Mouse (Mus musculus): ENCODE data around the gene Myt1. TPM values are rescaled to one million over a fixed set of nuclear protein-coding genes. Genes with fewer than 3 reads are reported as not detected.
A peak's percentile ranks its signal among the peaks of the same experiment; 100 is the strongest.
"Not testable (repeated sequence)": the region's sequence is repeated elsewhere in the genome, so short reads cannot be mapped to it uniquely, and the experiment has no call there.

The Myt1 gene
- polyA plus RNA-seq, 1 experiment from 2014 or later: 14.8 TPM

GRCm38 (mm10) chr2:181781421-181781820, 18.3 kb downstream of the Myt1 start:
- Histone ChIP-seq H3K36me3 (0 out of 2 replicates have a peak, but pooled peaks cover 6% of the 10 kb centered on the region), H3K4me2 (no peak overlapping the region), H3K4me1 (replicated peaks) (peaks cover 9% of the 10 kb centered on the region), H3K27ac (replicated peaks) (peak overlapping the region; percentile 66), H3K9ac (no peak overlapping the region), H3K9me3 (no peaks in the 10 kb centered on the region), H3K4me3 (no peak overlapping the region), H3K27me3 (no peaks in the 10 kb centered on the region)
- ATAC-seq (ENCODE audit: low FRiP score, low read depth): 0 out of 2 replicates have a peak, but pooled peaks have one; percentile 42
- WGBS: 8% methylated on average over 1 of the region's 1 CpGs

- Histone ChIP-seq H3K4me3 (no peak overlapping the region), H3K9ac (no peak overlapping the region), H3K36me3 (peaks cover 23% of the 10 kb centered on the region; the same call in 1 of the 2 replicates), H3K27ac (replicated peaks) (no peak overlapping the region), H3K27me3 (no peaks in the 10 kb centered on the region), H3K4me1 (replicated peaks) (no peaks in the 10 kb centered on the region), H3K9me3 (no peaks in the 10 kb centered on the region), H3K4me2 (no peak overlapping the region)
- ATAC-seq (ENCODE audit: low FRiP score, low read depth): no peak
- 43% methylated on average over 5 of the region's 5 CpGs for WGBS
Observed at GRCm38 (mm10) chr2:181787852-181788251, 24.7 kb downstream of the Myt1 start.

DNA sequence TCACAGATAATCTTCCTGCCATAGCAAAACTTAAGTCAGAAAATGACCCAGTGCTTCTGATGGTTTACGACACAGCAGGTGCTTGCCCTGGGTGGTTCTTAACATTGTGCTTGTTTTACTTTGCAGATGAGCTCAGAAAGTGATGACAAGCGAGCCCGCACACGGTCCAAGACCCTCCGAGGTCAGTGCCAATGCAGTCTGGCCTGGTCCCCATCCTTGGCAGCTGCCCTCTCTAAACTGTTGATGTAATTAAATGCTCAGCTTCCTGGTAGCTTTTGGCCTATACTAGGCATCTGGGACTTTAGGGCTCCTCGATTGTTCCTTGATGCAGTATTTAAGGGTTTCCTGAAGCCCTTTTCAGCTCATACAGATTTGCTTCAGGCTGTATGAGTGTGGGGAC, 26.3 kb downstream of the Myt1 start:
- WGBS: 77% methylated on average over 6 of the region's 6 CpGs
- peaks cover 17% of the 10 kb centered on the region; the same call in 1 of the 2 replicates for H3K36me3 ChIP-seq
- no peak overlapping the region for H3K4me2 ChIP-seq
- no peaks in the 10 kb centered on the region for H3K4me1 ChIP-seq (replicated peaks)
- H3K4me3 ChIP-seq: no peak overlapping the region
- no peaks in the 10 kb centered on the region for H3K9me3 ChIP-seq
- no peak overlapping the region for H3K9ac ChIP-seq
- no peak for ATAC-seq (ENCODE audit: low FRiP score, low read depth)
- H3K27me3 ChIP-seq: no peaks in the 10 kb centered on the region
- H3K27ac ChIP-seq (replicated peaks): no peak overlapping the region

- H3K36me3 ChIP-seq: peaks cover 29% of the 10 kb centered on the region
Observed at GRCm38 (mm10) chr2:181793186-181793585, 30.1 kb downstream of the Myt1 start.

DNA sequence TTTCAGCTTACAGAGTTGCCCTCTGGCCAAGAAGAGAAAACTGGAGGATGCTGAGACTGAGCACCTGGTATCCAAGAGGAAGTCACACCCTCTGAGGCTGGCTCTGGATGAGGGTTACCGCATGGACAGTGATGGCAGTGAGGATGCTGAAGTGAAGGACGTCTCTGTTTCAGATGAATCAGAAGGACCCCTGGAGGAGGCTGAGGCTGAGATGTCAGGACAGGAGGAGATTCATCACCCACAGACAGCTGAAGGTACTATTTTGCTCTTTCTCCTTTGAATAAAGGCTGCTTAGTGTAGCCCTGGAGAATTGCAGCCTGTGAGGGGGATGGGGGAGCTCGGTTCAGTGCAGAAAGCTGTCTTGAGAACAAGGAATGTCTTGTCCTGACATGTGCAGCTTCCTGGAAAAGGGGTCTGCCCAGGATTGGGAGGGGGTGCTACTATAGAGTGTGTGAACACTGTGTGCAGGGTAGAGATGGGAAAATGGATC, 32.6 kb downstream of the Myt1 start:
- Histone ChIP-seq H3K27me3 (no peaks in the 10 kb centered on the region), H3K9me3 (no peaks in the 10 kb centered on the region), H3K4me1 (replicated peaks) (no peaks in the 10 kb centered on the region), H3K27ac (replicated peaks) (no peak overlapping the region), H3K9ac (no peak overlapping the region), H3K4me2 (no peak overlapping the region), H3K36me3 (peaks cover 19% of the 10 kb centered on the region), H3K4me3 (no peak overlapping the region)
- WGBS: 53% methylated on average over 3 of the region's 3 CpGs
- peak; percentile 66; the same call in 1 of the 2 replicates for ATAC-seq (ENCODE audit: low FRiP score, low read depth)

More at GRCm38 (mm10) chr2:181793186-181793585, 30.1 kb downstream of the Myt1 start:
- not testable (repeated sequence) for H3K4me3 ChIP-seq; H3K9ac ChIP-seq; H3K27ac ChIP-seq (replicated peaks); ATAC-seq (ENCODE audit: low FRiP score, low read depth); H3K9me3 ChIP-seq; H3K4me2 ChIP-seq; H3K27me3 ChIP-seq; H3K4me1 ChIP-seq (replicated peaks)
- WGBS: 89% methylated on average over 8 of the region's 8 CpGs

DNA sequence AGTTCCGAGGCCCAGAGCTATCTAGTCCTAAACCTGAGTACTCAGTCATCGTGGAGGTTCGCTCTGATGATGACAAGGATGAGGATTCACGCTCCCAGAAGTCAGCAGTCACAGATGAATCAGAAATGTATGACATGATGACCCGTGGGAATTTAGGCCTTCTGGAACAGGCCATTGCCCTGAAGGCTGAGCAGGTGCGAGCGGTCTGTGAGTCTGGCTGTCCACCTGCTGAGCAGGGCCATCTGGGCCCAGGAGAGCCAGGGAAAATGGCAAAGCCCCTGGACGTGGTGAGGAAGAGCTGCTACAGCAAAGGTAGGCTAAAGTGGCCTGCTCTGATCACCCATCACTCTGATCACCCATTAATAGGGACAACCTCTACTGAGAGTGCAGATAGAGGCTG, 34.5 kb downstream of the Myt1 start:
- no peaks in the 10 kb centered on the region for H3K4me1 ChIP-seq (replicated peaks)
- H3K36me3 ChIP-seq: peaks cover 30% of the 10 kb centered on the region
- ATAC-seq (ENCODE audit: low FRiP score, low read depth): no peak
- no peak overlapping the region for H3K4me2 ChIP-seq
- WGBS: 60% methylated on average over 8 of the region's 8 CpGs
- no peak overlapping the region for H3K9ac ChIP-seq
- no peak overlapping the region for H3K27ac ChIP-seq (replicated peaks)
- H3K9me3 ChIP-seq: no peaks in the 10 kb centered on the region
- H3K27me3 ChIP-seq: no peaks in the 10 kb centered on the region
- no peak overlapping the region for H3K4me3 ChIP-seq

DNA sequence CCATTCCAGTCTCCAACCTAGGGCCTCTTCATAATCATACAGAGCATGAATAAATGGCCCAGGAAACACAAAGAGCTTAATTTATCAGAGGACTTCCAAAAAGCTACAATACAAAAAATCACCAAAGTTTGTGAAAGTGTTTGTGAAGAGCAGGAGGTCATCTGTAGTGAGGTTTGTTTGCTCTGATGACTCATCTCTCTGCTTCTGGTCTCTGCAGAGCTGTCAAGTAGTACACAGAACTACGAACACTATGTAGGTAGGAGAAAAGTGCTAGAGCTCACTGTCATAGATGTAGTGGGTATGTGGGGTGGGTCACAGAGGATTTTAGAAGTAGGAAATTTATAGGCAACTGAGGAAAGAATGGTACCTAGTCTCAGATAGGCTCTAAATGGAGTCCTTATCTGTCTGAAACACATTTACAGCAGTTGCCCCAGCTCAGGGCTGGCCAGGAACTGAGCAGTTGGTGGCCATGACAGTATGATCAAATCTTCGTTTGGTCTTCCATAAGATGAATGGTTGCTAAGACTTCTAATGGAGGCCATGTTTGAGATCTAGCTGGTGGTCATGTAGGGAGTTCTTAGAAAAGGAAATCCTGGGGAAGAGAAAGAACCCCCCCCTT, 66.0 kb downstream of the Myt1 start:
- H3K9me3 ChIP-seq: no peaks in the 10 kb centered on the region
- H3K9ac ChIP-seq: no peak overlapping the region
- H3K4me2 ChIP-seq: no peak overlapping the region
- peaks cover 49% of the 10 kb centered on the region for H3K36me3 ChIP-seq
- no peaks in the 10 kb centered on the region for H3K27me3 ChIP-seq
- H3K27ac ChIP-seq (replicated peaks): no peak overlapping the region
- no peak for ATAC-seq (ENCODE audit: low FRiP score, low read depth)
- 81% methylated on average over 2 of the region's 2 CpGs for WGBS
- H3K4me1 ChIP-seq (replicated peaks): no peaks in the 10 kb centered on the region
- no peak overlapping the region for H3K4me3 ChIP-seq

- WGBS: 74% methylated on average over 2 of the region's 2 CpGs
- no peaks in the 10 kb centered on the region for H3K27me3 ChIP-seq
- peaks cover 18% of the 10 kb centered on the region for H3K36me3 ChIP-seq
- no peak for ATAC-seq (ENCODE audit: low FRiP score, low read depth)
- no peaks in the 10 kb centered on the region for H3K9me3 ChIP-seq
- no peak overlapping the region for H3K4me2 ChIP-seq
- no peak overlapping the region for H3K27ac ChIP-seq (replicated peaks)
- no peak overlapping the region for H3K4me3 ChIP-seq
- H3K9ac ChIP-seq: no peak overlapping the region
- H3K4me1 ChIP-seq (replicated peaks): peaks cover 4% of the 10 kb centered on the region
Observed at GRCm38 (mm10) chr2:181832745-181833144, 69.6 kb downstream of the Myt1 start.

DNA sequence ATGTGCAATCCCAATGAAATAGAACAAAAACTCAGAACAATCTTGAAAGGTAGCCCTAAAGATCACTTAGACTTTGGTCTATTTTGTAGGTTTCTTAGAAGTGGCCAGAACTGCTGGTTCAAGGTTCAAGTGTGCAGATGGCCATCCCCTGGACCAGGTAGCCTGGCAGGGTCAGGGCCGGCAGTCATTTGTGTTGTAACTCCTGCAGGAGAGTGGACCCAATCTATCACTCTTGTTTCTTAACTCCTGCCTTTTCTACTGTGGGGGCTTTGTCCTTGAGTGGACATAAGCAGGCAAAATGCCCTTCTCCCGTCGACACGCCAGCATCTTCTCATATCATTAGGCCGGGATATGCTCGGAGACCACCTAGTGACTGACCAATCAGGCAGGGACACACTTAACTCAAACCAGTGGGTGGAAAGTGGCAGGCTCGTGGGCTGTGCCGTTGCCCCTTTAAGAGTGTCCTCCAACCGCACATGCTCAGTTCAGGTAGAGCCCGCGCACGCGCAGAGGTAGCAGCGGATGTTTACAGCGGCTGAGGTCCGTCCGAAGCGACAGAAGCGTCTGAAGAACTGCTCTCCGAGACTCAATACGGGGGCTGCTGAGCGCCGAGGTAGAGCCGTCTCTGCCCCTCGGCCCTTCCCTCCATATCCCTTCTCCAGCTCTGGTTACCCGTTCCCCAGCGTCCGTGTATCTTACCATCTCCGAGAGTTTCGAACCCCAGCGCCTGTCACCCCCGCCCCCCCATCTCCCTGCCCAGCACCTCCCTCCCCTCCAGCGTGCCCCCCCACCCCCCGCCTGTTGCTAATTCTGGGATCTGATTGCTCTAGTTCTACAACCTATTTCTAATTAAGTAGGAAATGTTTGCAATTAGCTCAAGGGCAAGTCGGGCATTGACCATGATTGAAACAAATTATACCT, 74.5 kb downstream of the Myt1 start, which contains the start of gene Pcmtd2:
Gene Pcmtd2, plus strand, starts transcription at position 483 of the 921 bp plus-strand sequence.
- WGBS: under 1% methylated on average over 35 of the region's 35 CpGs
- Histone ChIP-seq H3K36me3 (peaks cover 4% of the 10 kb centered on the region; the same call in 1 of the 2 replicates), H3K27ac (replicated peaks) (peak within 1 kb of the TSS; percentile 88), H3K27me3 (no peaks in the 10 kb centered on the region), H3K4me2 (peak within 1 kb of the TSS; percentile 75), H3K4me3 (peak within 1 kb of the TSS; percentile 85), H3K4me1 (replicated peaks) (peaks cover 16% of the 10 kb centered on the region), H3K9me3 (no peaks in the 10 kb centered on the region), H3K9ac (peak within 1 kb of the TSS; percentile 82)
- ATAC-seq (ENCODE audit: low FRiP score, low read depth): peak; percentile 99

- WGBS: 0% methylated on average over 3 of the region's 3 CpGs
- H3K4me1 ChIP-seq (replicated peaks): peaks cover 16% of the 10 kb centered on the region
- peak overlapping the region; percentile 82 for H3K9ac ChIP-seq
- H3K27ac ChIP-seq (replicated peaks): peak overlapping the region; percentile 88
- peaks cover 4% of the 10 kb centered on the region; the same call in 1 of the 2 replicates for H3K36me3 ChIP-seq
- H3K4me3 ChIP-seq: peak overlapping the region; percentile 85
- ATAC-seq (ENCODE audit: low FRiP score, low read depth): peak; percentile 32; the same call in 1 of the 2 replicates
- no peaks in the 10 kb centered on the region for H3K27me3 ChIP-seq
- peak overlapping the region; percentile 75 for H3K4me2 ChIP-seq
- H3K9me3 ChIP-seq: no peaks in the 10 kb centered on the region
Observed at GRCm38 (mm10) chr2:181838293-181838680, 75.2 kb downstream of the Myt1 start.

DNA sequence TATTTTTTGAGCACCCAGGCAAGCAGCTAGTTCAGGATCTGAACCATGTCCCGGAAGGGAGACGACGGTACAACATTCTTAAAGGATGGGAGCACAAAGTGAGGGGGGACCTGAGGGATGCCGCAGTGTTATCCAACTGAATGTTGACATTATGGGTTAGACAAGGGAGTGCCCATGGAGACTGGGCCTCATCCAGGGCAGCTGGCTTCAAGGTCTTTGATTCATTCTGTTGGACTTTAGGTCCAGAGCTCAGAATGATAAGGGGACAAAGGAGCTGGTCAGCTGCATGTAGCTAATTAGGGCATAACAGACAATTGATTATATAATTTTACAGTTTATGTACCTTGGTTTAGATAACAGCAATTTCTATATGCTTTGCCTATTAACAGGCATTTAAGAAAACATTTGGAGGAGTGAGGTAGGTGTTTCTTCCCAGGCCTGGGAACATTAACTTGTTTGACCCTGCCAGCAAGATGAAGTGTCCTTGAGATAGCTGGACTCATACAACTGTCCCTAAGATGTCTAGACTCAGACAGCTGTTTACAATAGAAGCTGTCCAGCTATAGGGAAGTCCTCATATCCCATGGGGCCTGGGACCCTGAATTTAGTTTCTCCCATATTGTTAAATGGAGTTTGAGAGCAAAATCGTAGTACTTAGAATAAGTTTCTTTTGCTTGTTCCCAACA, 82.7 kb downstream of the Myt1 start:
- no peaks in the 10 kb centered on the region for H3K27me3 ChIP-seq
- ATAC-seq (ENCODE audit: low FRiP score, low read depth): no peak
- H3K4me1 ChIP-seq (replicated peaks): no peaks in the 10 kb centered on the region
- H3K4me3 ChIP-seq: no peak overlapping the region
- peaks cover 42% of the 10 kb centered on the region for H3K36me3 ChIP-seq
- H3K4me2 ChIP-seq: no peak overlapping the region
- no peak overlapping the region for H3K27ac ChIP-seq (replicated peaks)
- WGBS: 84% methylated on average over 5 of the region's 5 CpGs
- H3K9ac ChIP-seq: no peak overlapping the region
- no peaks in the 10 kb centered on the region for H3K9me3 ChIP-seq
